Comparison of ENCODE assay signal across 15 mouse cellular contexts in the genomic region with DNA sequence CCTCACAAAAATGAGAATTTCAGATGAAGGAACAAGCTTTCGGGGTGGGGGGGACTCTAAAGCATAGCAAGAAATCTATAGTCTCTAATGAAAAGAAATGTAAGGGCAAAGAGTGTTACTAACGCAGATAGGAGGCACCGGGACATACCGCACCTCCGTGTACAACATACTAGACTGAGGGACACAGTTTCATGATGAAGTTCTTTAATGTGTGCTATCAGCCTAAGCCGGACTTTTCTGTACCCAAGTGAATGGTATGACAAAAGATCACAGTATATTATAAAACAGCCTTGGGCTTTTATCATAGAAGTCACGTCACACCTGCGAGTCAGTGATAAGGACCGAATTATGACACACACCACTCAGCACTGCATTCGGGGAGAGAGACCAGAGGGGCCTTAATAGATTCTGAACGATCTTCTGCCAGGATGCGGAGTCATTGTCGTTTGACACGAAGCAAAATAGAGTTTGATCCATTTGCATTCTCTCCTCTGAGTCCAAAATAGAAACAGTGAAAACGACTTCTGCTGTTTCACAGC.
DNase-seq lines count a peak whose midpoint lies in the region; ATAC-seq and TF ChIP-seq lines count a peak whose summit lies in the region.
"Had no signal": no experiment of that assay in that cellular context is flagged by ENCODE, and none has a peak within 500 bp of the region (broad histone marks: within the 10 kb centered on the region; RNA-seq: fewer than 3 reads in every experiment).

No protein-coding gene starts in this region.

- TF ChIP-seq CTCF in midbrain, postnatal 0 days (IDR thresholded peaks at IDR 0.05) = no peak

- H3K27me3 ChIP-seq in heart, embryonic 14.5 days (ENCODE audit: control insufficient read depth, insufficient read depth, low read length) = no peaks in the 10 kb centered on the region
- no peaks in the 10 kb centered on the region for H3K27me3 ChIP-seq in heart, embryonic 10.5 days (ENCODE audit: insufficient read depth, poor library complexity, severe bottlenecking)
- no peaks in the 10 kb centered on the region for H3K27me3 ChIP-seq in midbrain, embryonic 14.5 days (ENCODE audit: control insufficient read depth, insufficient read depth, low read length)
- no peaks in the 10 kb centered on the region for H3K27me3 ChIP-seq in midbrain, embryonic 11.5 days (ENCODE audit: control insufficient read depth, insufficient read depth, low read length)
- H3K27me3 ChIP-seq in liver, embryonic 11.5 days (replicated peaks; ENCODE audit: control insufficient read depth, insufficient read depth, low read length) = no peaks in the 10 kb centered on the region
- H3K27me3 ChIP-seq in midbrain, postnatal 0 days (ENCODE audit: insufficient read depth, low read length) = no peaks in the 10 kb centered on the region
- H3K27me3 ChIP-seq: lung, embryonic 15.5 days; neural tube, embryonic 13.5 days had no signal

- no peaks in the 10 kb centered on the region for H3K9me3 ChIP-seq in heart, embryonic 14.5 days (ENCODE audit: control insufficient read depth, low read length)
- no peaks in the 10 kb centered on the region for H3K9me3 ChIP-seq in heart, embryonic 10.5 days
- H3K9me3 ChIP-seq in midbrain, embryonic 14.5 days (ENCODE audit: control insufficient read depth, low read length) = no peaks in the 10 kb centered on the region
- H3K9me3 ChIP-seq in midbrain, embryonic 11.5 days (ENCODE audit: control insufficient read depth, low read length) = no peaks in the 10 kb centered on the region
- H3K9me3 ChIP-seq in liver, embryonic 11.5 days (ENCODE audit: control insufficient read depth, low read length) = no peaks in the 10 kb centered on the region
- H3K9me3 ChIP-seq in midbrain, postnatal 0 days (ENCODE audit: low read length) = no peaks in the 10 kb centered on the region
- H3K9me3 ChIP-seq: embryonic facial prominence, embryonic 10.5 days; lung, embryonic 15.5 days; neural tube, embryonic 13.5 days had no signal

- no peak overlapping the region for H3K27ac ChIP-seq in heart, embryonic 14.5 days (replicated peaks in 1 of 2; ENCODE audit: control insufficient read depth in 1 of 2, insufficient read depth in 1 of 2, low read depth in 2 of 2, low read length in 2 of 2)
- no peak overlapping the region for H3K27ac ChIP-seq in heart, embryonic 10.5 days
- no peak overlapping the region for H3K27ac ChIP-seq in midbrain, embryonic 14.5 days (replicated peaks; ENCODE audit: low read depth, low read length)
- H3K27ac ChIP-seq in midbrain, embryonic 11.5 days (ENCODE audit: low read depth, low read length) = no peak overlapping the region
- peak overlapping the region; percentile 78 for H3K27ac ChIP-seq in liver, embryonic 11.5 days (ENCODE audit: low read depth, low read length)
- H3K27ac ChIP-seq in midbrain, postnatal 0 days (ENCODE audit: low read depth, low read length) = no peak overlapping the region
- H3K27ac ChIP-seq: embryonic facial prominence, embryonic 10.5 days; gastrocnemius, adult 2 months; lung, embryonic 15.5 days; neural tube, embryonic 13.5 days had no signal

- 48% methylated on average over 15 of the region's 15 CpGs for WGBS in heart, embryonic 14.5 days
- 69% methylated on average over 15 of the region's 15 CpGs for WGBS in heart, embryonic 10.5 days
- 72% methylated on average over 15 of the region's 15 CpGs for WGBS in midbrain, embryonic 14.5 days
- WGBS in midbrain, embryonic 11.5 days = 86% methylated on average over 15 of the region's 15 CpGs
- 60% methylated on average over 15 of the region's 15 CpGs for WGBS in liver, embryonic 11.5 days
- 63% methylated on average over 15 of the region's 15 CpGs for WGBS in midbrain, postnatal 0 days

- DNase-seq in heart, embryonic 10.5 days (ENCODE audit: low spot score) = no peak
- DNase-seq in midbrain, embryonic 14.5 days = peak; percentile 43
- no peak for DNase-seq in midbrain, embryonic 11.5 days (ENCODE audit: low spot score, missing footprints)
- DNase-seq in liver, embryonic 11.5 days (ENCODE audit: low spot score) = no peak
- no peak for DNase-seq in midbrain, postnatal 0 days (ENCODE audit: low spot score)
- DNase-seq in layer of hippocampus, adult 11-12 months (ENCODE audit: low spot score) = no peak
- no peak for DNase-seq in frontal cortex, postnatal 36 days (ENCODE audit: low spot score in 2 of 2)
- DNase-seq: cerebellum, adult 9-11 months; gastrocnemius, adult 2 months; kidney, adult 9 months; layer of hippocampus, adult 9-11 months had no signal

- H3K4me1 ChIP-seq in heart, embryonic 14.5 days (ENCODE audit: control insufficient read depth in 2 of 2, insufficient read depth in 2 of 2, low read length in 2 of 2) = no peaks in the 10 kb centered on the region; a peak in 1 of 4 replicates
- no peaks in the 10 kb centered on the region for H3K4me1 ChIP-seq in heart, embryonic 10.5 days
- H3K4me1 ChIP-seq in midbrain, embryonic 14.5 days (ENCODE audit: control insufficient read depth, insufficient read depth, low read length) = no peaks in the 10 kb centered on the region
- H3K4me1 ChIP-seq in midbrain, embryonic 11.5 days (ENCODE audit: control insufficient read depth, insufficient read depth, low read length) = no peaks in the 10 kb centered on the region
- peaks cover 3% of the 10 kb centered on the region; the same call in 1 of the 2 replicates for H3K4me1 ChIP-seq in liver, embryonic 11.5 days (replicated peaks; ENCODE audit: control insufficient read depth, insufficient read depth, low read length)
- H3K4me1 ChIP-seq in midbrain, postnatal 0 days (ENCODE audit: insufficient read depth, low read length) = no peaks in the 10 kb centered on the region
- H3K4me1 ChIP-seq: embryonic facial prominence, embryonic 10.5 days; lung, embryonic 15.5 days; neural tube, embryonic 13.5 days had no signal

- H3K9ac ChIP-seq in heart, embryonic 14.5 days (ENCODE audit: low read length) = no peak overlapping the region
- H3K9ac ChIP-seq in midbrain, embryonic 14.5 days (replicated peaks; ENCODE audit: low read length) = no peak overlapping the region
- no peak overlapping the region for H3K9ac ChIP-seq in midbrain, embryonic 11.5 days (ENCODE audit: low read length)
- no peak overlapping the region for H3K9ac ChIP-seq in liver, embryonic 11.5 days (ENCODE audit: low read depth, low read length)
- H3K9ac ChIP-seq in midbrain, postnatal 0 days (replicated peaks; ENCODE audit: low read length, poor library complexity, severe bottlenecking) = no peak overlapping the region
- H3K9ac ChIP-seq: lung, embryonic 15.5 days; neural tube, embryonic 13.5 days had no signal

- H3K4me2 ChIP-seq in heart, embryonic 14.5 days (ENCODE audit: low read length) = peak overlapping the region; percentile 34
- H3K4me2 ChIP-seq in midbrain, embryonic 14.5 days (ENCODE audit: low read length) = no peak overlapping the region
- no peak overlapping the region for H3K4me2 ChIP-seq in midbrain, embryonic 11.5 days
- H3K4me2 ChIP-seq in liver, embryonic 11.5 days = peak overlapping the region; percentile 42
- no peak overlapping the region for H3K4me2 ChIP-seq in midbrain, postnatal 0 days (ENCODE audit: low read depth, low read length, poor library complexity, severe bottlenecking)
- H3K4me2 ChIP-seq: lung, embryonic 15.5 days; neural tube, embryonic 13.5 days had no signal

- H3K36me3 ChIP-seq in heart, embryonic 14.5 days (ENCODE audit: control insufficient read depth, insufficient read depth, low read length) = peaks cover 3% of the 10 kb centered on the region; the same call in 1 of the 2 replicates
- H3K36me3 ChIP-seq in heart, embryonic 10.5 days = peaks cover 10% of the 10 kb centered on the region
- H3K36me3 ChIP-seq in midbrain, embryonic 14.5 days (ENCODE audit: control insufficient read depth, insufficient read depth, low read length) = no peaks in the 10 kb centered on the region
- no peaks in the 10 kb centered on the region for H3K36me3 ChIP-seq in midbrain, embryonic 11.5 days (ENCODE audit: control insufficient read depth, insufficient read depth, low read length)
- no peaks in the 10 kb centered on the region for H3K36me3 ChIP-seq in liver, embryonic 11.5 days (ENCODE audit: control insufficient read depth, insufficient read depth, low read length)
- H3K36me3 ChIP-seq in midbrain, postnatal 0 days (ENCODE audit: insufficient read depth, low read length) = no peaks in the 10 kb centered on the region
- H3K36me3 ChIP-seq: lung, embryonic 15.5 days had no signal

- no peak overlapping the region; a peak in 1 of 4 replicates for H3K4me3 ChIP-seq in heart, embryonic 14.5 days (ENCODE audit: control insufficient read depth in 1 of 2, insufficient read depth in 1 of 2, low read depth in 1 of 2, low read length in 2 of 2)
- H3K4me3 ChIP-seq in heart, embryonic 10.5 days = no peak overlapping the region
- no peak overlapping the region for H3K4me3 ChIP-seq in midbrain, embryonic 14.5 days (replicated peaks; ENCODE audit: low read depth, low read length)
- no peak overlapping the region for H3K4me3 ChIP-seq in midbrain, embryonic 11.5 days (ENCODE audit: low read depth, low read length)
- H3K4me3 ChIP-seq in liver, embryonic 11.5 days (ENCODE audit: low read depth, low read length) = no peak overlapping the region
- no peak overlapping the region for H3K4me3 ChIP-seq in midbrain, postnatal 0 days (ENCODE audit: low read depth, low read length)
- H3K4me3 ChIP-seq: embryonic facial prominence, embryonic 10.5 days; gastrocnemius, adult 2 months; lung, embryonic 15.5 days; neural tube, embryonic 13.5 days had no signal

- no peak for ATAC-seq in heart, embryonic 14.5 days (ENCODE audit: insufficient number of reproducible peaks, insufficient read depth, low FRiP score, low read depth)
- 0 out of 2 replicates have a peak, but pooled peaks have one; percentile 34 for ATAC-seq in midbrain, embryonic 14.5 days (ENCODE audit: low FRiP score, low TSS enrichment)
- ATAC-seq in midbrain, embryonic 11.5 days (ENCODE audit: low FRiP score) = no peak
- peak; percentile 94 for ATAC-seq in liver, embryonic 11.5 days (replicated peaks; ENCODE audit: low FRiP score)
- ATAC-seq in midbrain, postnatal 0 days (ENCODE audit: low FRiP score) = 0 out of 2 replicates have a peak, but pooled peaks have one; percentile 36

Comparison
In these comparisons a context has a peak if more than half of its experiments do, and no peak if none do; other contexts are left out.
1. ATAC-seq: peak in midbrain, embryonic 14.5 days (single experiment), liver, embryonic 11.5 days (single experiment) and midbrain, postnatal 0 days (single experiment); none in heart, embryonic 14.5 days (single experiment) and midbrain, embryonic 11.5 days (single experiment).
2. H3K4me2 ChIP-seq: peak in heart, embryonic 14.5 days (single experiment) and liver, embryonic 11.5 days (single experiment); none in midbrain, embryonic 14.5 days (single experiment), midbrain, embryonic 11.5 days (single experiment) and midbrain, postnatal 0 days (single experiment).